Mouse (Mus musculus) MEL-GATA-1-ER (cell line): Measurements from ENCODE around the gene Gm16181.
A peak's percentile ranks its signal among the peaks of the same experiment; 100 is the strongest.

Experiments
- DNase-seq: peaks from one replicate; pipeline ENCODE4 v3.0.0-alpha.2; 2012; ENCODE audit warnings: low read depth; ENCODE audit errors: extremely low read depth

The Gm16181 gene

DNA sequence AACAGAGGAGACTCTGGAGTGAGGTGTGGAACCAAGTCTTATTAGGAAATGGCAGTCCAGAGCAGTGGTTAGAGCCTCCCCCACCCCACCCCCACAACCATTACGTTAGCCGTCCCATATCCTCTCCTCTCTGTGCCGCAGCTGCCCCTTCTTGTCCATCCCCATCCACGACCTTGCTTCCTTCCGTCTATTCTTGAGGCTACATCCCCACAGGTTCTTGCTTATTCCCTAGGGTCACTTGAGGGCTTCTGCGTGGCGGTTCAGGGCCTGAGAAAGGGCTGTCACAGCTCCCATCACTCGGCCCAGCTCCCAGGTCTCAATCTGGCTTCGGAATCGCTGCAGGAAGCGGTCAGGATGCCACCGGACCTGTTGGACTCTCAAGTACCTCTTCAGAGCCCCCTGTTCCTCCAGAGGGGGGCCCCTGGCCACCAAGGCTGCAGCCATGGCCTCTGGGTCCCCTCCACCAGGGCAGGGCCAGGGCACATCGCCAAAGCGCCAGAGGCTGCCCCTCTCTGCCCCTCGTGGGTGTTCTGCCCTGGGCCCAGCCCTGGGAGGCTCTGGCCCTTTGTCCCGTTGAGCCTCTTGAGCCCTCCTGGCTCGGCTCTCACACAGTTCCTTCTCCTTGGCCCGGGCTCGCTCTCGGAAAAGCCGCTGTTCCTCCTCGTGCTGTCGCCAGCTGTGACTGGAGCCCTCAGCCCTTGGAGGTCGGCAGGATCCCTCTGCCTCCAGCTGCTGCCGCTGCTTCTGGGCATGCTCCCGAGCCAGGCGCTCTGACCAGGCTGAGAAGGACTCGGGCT, at the start of gene Gm16181:
Gm16181 (plus strand) TSS at position 679 of the 797 bp plus-strand sequence.
- DNase-seq = no peak

DNA sequence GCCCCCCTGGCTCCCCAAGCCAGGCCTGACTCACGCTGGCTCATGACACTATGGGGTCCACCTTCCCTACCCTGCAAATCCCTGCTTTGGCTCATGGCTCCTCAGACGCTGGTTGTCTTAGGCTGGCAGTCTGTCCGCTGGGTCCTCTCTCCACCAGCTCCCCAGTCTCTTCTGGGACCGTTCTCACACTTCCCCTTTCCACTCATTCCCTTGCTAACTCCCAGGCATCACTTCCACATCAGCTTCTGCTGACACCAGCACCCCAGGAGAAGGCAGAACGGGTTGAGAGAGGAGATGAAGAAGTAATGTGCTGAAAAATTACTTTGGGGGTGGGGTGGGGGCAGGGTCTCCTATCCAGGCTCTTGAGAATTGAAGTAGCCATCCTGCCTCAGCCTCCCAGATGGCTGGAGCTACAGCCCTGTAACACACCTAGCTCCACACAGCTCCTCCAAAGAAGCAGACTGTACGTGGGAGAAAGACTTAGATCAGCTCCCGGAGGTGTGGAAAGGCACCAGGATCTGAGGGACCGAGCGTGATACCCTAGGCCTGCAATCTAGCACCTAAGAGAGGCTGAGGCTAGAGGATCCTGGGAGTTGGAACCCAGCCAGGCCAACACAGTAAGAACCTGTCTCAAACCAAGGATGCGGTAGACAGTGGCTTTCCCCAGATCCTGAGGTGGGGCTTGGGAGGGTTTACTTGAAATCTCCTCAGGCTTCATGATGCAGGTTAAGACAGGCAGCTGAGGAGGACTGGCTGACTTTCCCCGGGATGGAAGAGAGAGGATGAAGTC, 48.0 kb upstream of the Gm16181 start:
- no peak for DNase-seq

DNA sequence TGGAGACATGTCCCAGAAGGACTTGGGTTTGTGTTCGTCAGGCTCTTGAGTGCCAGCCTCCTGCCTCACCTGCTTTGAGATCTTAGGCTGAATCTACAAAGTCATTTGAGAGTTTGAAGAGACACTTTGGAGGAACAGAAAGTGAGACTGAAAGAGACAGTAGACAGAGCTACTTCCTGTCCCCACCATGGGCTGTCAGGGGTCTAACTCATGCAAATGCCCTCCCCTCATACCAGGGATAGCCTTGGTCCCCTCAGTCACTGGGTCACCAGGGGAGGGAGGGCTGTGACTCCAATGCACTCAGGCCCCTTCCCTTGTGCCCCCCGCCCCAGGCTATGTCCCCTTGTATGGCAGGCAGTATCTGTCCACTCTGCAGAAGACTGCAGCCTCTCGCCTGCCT, 47.3 kb upstream of the Gm16181 start:
- no peak for DNase-seq

DNA sequence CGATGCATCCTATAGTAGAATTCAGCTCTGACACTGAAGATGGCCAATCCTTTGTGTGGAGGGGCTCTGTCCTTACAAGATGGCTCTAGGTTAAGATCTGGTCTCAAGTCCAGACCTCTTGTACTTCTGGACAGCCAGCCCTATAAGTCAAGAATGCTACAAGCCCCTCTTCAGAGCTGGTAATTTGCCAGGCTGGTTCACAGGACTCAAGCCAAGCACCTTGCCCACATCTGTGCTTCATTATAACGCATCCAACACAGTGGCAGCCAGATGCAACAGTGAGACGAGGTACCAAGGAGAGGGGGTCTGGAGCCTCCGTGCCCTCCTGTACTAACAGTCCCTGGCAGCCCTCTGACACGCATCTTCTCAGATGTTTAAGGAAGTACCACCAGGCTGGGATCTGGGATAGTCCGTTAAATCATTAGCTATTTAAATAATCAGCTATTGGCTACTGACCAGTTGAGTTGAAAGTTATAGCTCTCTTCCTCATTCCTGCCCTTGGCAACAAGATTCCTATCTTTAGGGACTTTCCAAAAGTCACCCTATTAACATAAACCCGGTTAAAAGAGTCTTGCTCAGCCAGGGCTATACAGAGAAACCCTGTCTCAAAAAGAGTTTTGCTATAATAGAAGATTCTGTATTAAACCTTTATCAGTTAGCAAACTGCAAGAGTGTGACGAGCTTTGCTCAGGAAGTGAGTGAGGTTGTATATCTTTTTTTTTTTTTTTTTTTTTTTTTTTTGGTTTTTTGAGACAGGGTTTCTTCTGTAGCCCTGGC, 46.2 kb upstream of the Gm16181 start:
- DNase-seq = no peak

DNA sequence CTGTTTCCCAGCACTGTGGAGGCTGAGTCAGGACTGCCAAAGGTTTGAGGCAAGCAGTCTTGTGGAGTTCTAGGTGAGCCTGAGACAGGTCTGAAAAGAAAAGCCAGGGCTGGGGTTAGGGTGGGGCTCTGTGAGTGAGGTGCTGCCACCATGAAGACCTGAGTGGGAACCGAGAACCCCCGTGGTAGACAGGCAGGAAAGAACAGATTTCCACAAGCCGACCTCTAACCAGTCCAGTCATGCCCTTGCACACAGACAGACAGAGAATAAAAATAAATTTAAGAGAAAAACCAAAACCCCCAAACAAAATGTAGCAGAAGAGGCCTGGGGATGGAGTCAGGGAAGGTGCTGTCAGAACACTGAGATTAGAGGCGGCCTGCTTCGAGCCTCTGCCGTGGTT, 45.3 kb upstream of the Gm16181 start:
- DNase-seq = no peak

DNA sequence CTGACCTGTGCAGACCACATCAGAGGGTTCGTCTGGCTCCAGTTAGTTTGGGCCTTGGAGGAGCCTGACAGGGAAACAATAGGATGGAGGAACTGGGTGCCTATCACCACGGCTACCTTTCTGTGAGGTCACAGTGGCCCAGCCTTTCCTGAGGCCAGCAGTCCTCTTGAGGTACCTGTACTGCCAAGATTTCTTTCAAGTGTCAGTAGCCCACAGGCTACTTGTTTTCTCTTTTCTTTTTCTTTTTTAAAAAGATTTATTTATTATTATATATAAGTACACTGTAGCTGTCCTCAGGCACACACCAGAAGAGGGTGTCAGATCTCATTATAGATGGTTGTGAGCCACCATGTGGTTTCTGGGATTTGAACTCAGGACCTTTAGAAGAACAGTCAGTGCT, 44.7 kb upstream of the Gm16181 start, which contains the start of gene Aif1:
Aif1 (minus strand) TSS at position 101 of the 400 bp plus-strand sequence.
- DNase-seq = no peak

DNA sequence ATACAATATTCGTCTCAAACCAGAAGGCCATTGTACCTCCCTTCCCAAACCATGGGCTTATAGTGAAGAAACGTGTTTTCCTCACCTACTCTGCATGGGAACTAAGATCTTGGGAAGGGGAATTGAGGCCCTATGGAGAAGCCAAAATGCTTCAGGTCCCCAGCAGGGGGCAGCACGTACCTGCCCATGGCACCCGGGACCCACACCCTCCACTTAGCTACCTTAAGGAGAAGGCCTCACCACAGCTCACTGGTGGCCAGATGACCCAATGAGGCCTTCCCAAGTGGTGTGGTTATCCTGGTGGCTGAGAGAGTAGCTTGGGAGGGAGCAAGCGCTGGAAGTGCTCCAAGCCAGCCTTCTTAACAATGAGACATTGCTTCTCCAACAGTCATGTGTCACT, 42.1 kb upstream of the Gm16181 start:
- DNase-seq = no peak

DNA sequence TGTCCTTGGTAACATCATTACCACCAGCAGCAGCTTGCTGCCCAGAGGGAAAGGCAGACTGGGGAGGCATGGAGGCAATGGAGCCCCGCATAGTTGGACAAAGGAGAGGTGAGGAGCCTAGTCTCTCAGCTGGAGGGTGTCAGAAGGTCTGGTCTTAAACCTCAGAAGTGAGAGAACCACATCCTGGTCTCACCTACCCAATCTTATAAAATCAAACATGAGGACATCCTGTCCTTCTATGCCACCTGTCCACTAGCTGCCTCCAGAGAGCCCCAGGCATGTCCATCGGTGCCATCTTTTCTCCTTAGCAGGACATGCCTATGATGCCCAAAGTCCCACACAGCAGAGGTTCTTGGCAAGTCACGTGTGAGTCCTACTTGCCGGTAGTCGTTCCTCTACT, 40.5 kb upstream of the Gm16181 start:
- DNase-seq = no peak

DNA sequence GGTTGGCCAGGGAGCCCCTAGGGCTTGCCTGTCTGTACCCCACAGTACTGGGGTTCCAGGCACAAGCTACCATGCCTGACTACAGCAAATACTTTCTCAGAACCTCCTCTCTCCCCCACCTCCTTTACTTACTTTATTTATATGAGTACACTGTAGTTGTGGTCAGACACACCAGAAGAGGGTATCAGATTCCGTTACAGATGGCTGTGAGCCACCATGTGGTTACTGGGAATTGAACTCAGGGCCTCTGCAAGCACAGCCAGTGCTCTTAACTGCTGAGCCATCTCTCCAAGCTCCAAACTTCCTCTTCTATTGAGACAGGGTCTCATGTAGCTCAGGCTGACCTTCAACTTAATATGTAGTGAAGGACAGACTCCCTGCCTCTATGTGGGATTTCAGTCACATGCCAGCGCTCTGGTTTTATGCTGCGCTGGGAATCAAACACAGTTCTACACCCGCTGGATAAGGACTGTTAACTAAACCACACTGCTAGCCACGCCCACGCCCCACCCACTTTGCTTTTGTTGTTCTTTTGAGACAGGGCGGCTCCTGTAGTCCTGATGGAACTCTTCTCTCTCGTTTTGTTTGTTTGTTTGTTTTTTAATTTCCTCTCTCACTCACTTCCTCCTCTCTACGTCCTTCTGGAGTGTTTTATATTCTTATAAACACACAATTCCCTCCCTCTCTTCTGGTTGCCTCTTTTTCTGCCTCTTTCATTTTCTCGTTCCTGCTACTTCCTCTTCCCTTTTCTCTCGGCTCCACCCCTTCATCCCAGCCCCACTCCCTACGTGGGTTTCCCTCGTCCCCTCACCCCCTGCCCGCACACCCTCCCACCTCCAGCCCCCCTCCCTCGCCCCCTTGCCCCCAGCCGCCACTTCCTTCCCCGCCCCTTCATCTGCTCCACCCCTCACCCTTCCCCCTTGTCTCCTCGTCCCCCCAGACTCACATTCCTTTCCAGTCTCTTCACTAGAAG, 34.7 kb upstream of the Gm16181 start:
- no peak for DNase-seq

DNA sequence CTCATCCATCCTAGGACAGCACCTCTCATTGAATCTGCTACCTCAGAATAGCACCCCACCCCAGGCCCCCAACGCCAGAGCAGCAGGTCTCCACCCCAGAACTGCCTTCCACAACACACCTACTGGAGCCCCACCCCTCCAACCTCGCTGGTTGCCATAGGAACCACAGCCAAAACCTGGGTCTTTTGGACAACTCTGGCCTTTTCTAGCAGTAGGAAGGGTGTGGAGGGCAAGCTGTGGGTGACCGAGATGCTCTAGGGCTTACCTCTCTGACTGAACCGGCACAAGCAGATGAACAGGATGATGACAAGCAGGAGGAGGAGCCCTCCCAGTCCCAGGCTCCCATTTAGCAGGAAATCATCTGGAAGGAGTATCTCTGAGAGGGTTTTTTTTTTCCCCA, 34.0 kb upstream of the Gm16181 start:
- DNase-seq = no peak

DNA sequence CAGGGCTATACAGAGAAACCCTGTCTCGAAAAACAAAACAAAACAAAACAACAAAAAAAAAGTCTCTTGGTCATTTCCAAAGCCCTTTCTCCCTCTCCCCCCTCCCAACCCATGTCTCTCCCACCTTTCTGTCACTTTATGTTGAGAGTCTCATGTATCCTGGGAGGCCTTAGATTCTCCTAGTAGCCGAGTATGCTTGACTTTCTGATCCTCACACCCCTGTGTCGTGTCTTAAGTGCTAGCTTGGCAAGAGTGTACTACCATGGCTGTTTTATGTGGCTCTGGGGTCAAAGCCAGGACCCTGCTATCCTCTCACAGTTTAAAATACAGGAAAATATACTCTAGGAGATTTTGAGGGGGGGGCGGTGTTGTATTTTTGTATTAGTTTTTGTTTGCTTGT, 33.3 kb upstream of the Gm16181 start:
- no peak for DNase-seq

DNA sequence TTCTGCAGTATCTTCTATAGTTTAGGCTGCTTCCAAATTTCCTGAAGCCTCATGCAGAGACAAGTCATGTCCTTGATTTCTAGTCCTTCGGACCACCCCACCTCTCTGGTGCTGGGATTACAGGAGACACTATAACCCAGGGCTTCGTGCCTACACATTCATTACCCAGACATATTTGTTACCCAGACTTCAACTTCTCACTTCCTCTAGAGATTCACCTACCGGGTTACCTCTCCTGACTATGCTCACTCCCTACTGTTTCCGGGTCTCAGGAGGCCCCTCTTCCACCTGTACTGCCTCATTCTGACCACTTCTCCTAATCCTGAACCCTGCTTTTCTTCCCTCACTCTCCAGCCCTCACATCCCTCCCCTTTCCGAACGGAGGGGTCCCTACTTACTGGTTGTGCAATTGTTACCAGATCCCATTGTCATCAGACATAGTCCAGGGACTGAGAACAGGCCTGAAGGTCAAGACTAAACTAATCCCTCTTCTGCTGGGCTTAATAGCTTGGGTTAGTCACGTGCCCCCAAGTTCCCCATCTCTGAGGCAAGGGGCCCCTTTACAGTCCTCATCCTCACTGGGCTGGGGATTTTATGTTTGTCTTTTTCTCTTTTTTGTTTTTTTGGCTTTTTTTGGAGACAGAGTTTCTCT, 32.5 kb upstream of the Gm16181 start, which contains the start of gene Lst1:
Lst1 (minus strand) TSS at position 481 of the 652 bp plus-strand sequence.
- no peak for DNase-seq

DNA sequence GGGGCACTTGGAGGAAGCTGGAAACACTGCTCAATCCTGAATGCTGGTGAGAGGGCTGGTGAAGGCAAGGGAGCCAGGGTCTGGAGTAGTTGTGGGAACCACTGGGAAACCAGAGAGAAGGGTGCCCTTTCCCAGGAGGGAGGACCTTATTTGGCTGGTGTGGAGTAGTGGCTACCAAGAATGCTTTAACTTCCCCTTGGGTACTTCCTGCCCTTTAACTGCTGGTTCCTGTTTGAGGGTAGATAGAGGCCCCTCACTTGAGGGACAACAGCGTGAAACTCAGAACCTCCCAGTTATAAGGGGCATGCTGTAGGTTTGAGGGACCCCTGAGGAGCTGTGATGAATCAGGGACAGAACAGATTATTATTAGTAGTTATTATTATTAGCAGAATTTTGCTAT, 31.4 kb upstream of the Gm16181 start:
- DNase-seq = peak; percentile 61

DNA sequence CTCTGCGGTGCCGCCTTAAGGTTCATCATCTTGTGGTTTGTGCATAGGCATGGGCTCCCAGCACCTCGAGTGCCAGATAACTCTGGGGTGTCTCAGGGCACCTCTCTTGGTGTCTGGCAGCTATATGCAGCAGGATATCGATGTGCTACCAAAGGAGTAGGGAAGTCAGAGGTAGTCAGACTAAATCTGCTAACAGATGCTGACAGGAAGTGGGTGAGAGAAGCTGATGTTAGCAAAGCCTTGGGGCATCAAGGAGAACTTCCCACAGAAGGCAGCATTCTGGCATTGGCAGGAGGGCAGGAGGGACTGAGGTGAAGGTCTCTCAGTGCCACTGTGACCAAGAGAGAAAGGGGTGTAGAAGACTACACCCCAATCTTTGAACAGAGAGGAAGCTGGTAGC, 30.5 kb upstream of the Gm16181 start:
- no peak for DNase-seq

DNA sequence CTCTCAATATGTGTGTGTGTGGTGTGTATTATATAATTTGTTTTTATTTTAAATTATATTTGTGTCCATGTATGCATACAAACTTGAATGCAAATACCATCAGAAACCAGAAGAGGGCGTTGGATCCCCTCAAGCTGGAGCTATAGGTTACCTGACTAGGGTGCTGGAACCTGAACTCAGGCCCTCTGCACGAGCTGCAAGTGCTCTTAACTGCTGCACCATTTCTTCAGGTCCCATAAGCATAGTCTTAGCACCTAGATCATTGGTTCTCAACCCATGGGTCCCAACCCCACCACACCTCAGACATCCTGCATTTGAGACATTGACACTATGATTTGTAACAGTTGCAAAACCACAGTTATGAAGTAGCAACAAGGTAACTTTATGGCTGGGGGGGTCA, 28.9 kb upstream of the Gm16181 start:
- DNase-seq = no peak

DNA sequence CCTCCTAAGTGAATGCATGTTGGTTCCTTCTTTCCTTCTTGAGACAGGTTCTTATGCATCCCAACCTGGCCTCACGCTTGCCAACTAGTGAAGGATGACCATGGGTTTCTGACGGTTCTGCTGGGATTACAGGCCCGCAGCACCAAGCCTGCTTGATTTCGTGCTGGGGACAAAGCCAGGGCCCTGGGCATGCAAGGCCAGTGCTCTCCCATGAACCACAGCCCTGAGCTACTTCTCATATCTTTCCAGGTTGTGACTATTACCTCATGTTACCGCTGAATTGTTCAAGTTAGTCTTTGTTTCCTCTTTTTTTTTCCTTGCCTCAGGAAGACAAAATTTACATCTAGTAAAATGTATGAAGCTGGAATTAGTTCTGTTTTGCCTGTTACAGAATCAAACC, 27.7 kb upstream of the Gm16181 start:
- no peak for DNase-seq

DNA sequence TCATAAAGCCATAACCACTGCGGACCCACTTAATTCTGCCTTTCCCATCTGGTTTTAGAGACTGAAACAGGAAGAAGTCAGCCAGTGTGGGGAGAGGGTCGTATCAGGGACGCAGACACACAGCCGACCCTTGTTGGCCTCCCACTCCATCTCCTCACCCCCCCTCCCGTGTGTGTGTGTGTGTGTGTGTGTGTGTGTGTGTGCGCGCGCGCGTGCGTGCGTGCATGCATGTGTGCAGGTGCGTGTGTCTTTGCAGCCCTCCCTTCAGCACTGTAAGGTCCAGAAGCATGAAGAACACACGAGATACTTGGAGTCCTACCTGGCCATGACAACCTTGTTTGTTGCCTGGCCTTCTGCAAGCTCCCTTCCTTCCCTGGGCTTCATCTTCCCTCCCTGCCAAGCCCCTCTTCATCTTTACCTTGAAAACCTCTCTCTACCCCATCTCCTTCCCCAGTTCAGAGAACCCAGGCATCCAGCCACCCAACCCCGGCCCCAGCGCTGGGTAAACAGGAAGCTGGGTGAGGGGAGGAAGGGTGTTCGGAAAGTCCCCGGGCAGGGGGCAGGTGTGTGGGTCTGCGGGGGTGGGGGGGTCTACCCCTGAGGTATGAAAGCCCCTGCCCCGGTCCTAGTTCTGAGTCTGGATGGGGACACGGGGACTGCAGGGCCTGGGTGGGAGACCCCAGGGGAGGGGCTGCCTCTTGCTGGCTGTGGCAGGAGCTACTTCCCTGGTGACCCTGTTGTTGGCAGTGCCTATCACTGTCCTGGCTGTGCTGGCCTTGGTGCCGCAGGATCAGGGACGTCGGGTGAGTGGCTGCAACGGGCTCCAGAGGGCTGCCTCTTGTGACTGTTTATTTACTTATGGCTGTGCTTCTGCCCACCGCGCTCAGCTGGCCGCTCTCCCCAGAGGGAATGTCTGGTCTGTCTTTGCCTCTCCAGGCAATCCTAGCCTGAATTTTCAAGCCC, 26.5 kb upstream of the Gm16181 start, which contains the start of gene Ltb:
Ltb (plus strand) TSS at position 559 of the 963 bp plus-strand sequence.
- no peak for DNase-seq

DNA sequence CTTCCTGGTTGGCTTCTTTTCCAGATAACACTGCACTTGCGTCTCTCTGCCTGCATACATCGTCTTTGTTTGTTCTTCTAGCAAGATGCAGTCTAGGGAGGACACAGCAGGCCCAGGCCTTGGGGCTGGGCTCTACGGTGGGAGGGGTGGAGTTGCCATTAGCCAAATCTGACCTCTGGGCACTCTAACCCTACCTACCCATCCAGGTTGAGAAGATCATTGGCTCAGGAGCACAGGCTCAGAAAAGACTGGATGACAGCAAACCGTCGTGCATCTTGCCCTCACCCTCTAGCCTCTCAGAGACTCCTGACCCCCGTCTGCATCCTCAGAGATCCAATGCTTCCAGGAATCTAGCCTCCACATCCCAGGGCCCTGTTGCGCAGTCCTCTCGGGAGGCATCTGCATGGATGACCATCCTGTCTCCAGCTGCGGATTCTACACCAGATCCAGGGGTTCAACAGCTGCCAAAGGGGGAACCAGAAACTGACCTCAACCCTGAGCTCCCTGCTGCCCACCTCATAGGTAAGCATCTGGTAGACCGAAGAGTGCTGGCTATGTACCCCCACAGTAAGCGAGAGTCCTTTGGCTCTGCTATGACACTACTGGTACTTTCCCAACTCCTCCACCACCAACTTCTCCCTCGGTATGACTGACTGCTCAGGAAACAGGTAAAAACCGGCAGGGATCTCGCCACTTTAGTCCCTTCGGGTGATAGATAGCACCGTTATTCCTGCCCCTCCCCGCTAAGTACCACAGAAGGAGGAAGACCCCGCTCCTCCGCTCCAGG, 25.6 kb upstream of the Gm16181 start:
- DNase-seq = no peak
